Mouse (Mus musculus) kidney, postnatal 4 days (tissue): ENCODE measurements around the gene Man2a2.

Source experiments
- DNase-seq, 2 experiments: peaks; one replicate each; pipeline ENCODE4 v3.0.0; 2021; ENCODE audit warnings: mixed read lengths in 2 of 2

Man2a2 gene

GRCm38 (mm10) chr7:80371041-80371751, at the start of gene Man2a2:
Gene Man2a2 (minus strand): TSS chr7:80371375.
- peak; percentile 89 to 92 for DNase-seq

GRCm38 (mm10) chr7:80420586-80420985, 49.4 kb upstream of the Man2a2 start:
- no peak for DNase-seq

- DNase-seq, result no peak
Measured at GRCm38 (mm10) chr7:80419278-80419677, 48.1 kb upstream of the Man2a2 start.

GRCm38 (mm10) chr7:80418036-80418435, 46.9 kb upstream of the Man2a2 start:
- DNase-seq, result no peak

- DNase-seq, result no peak
Measured at GRCm38 (mm10) chr7:80417601-80418000, 46.4 kb upstream of the Man2a2 start.

GRCm38 (mm10) chr7:80416969-80417368, 45.8 kb upstream of the Man2a2 start:
- no peak for DNase-seq

- no peak for DNase-seq
Measured at GRCm38 (mm10) chr7:80414303-80414855, 43.2 kb upstream of the Man2a2 start.

GRCm38 (mm10) chr7:80413512-80414302, 42.5 kb upstream of the Man2a2 start:
- no peak for DNase-seq

GRCm38 (mm10) chr7:80412781-80413180, 41.6 kb upstream of the Man2a2 start:
- DNase-seq, result no peak

- no peak for DNase-seq
Measured at GRCm38 (mm10) chr7:80412279-80412678, 41.1 kb upstream of the Man2a2 start.

GRCm38 (mm10) chr7:80410380-80410779, 39.2 kb upstream of the Man2a2 start:
- DNase-seq, result no peak

- no peak for DNase-seq
Measured at GRCm38 (mm10) chr7:80407712-80408111, 36.5 kb upstream of the Man2a2 start.

- DNase-seq, result no peak
Measured at GRCm38 (mm10) chr7:80406186-80406585, 35.0 kb upstream of the Man2a2 start.

GRCm38 (mm10) chr7:80405188-80405695, 34.1 kb upstream of the Man2a2 start, which contains the start of gene Furin:
Gene Furin (minus strand): TSS chr7:80405436.
- DNase-seq, result no peak

GRCm38 (mm10) chr7:80404101-80404894, 33.1 kb upstream of the Man2a2 start:
- DNase-seq, result no peak

- peak; percentile 47 to 64 for DNase-seq
Measured at GRCm38 (mm10) chr7:80403551-80403950, 32.4 kb upstream of the Man2a2 start.

GRCm38 (mm10) chr7:80402651-80403321, 31.6 kb upstream of the Man2a2 start:
- DNase-seq, result peak; percentile 79 to 87

- DNase-seq, result peak; percentile 67 to 80
Measured at GRCm38 (mm10) chr7:80401860-80402641, 30.9 kb upstream of the Man2a2 start.

- peak in 1 of 2 experiments; percentile 43 for DNase-seq
Measured at GRCm38 (mm10) chr7:80401041-80401859, 30.1 kb upstream of the Man2a2 start.

- peak in 1 of 2 experiments; percentile 50 for DNase-seq
Measured at GRCm38 (mm10) chr7:80400571-80400970, 29.4 kb upstream of the Man2a2 start.
